Mouse (Mus musculus) G1E (cell line): ENCODE measurements around the gene Pitpnm3.

Experiments
- CTCF ChIP-seq: IDR thresholded peaks from 2 replicates; pipeline ENCODE4 v1.5.1; 2012; ENCODE audit warnings: low read depth, low read length, inconsistent platforms, mixed read lengths
- GATA1 ChIP-seq: IDR thresholded peaks from 2 replicates; pipeline ENCODE4 v1.6.1; 2012; ENCODE audit warnings: borderline replicate concordance, low read length, inconsistent platforms, mixed read lengths
- GATA2 ChIP-seq: IDR thresholded peaks from 2 replicates; pipeline ENCODE4 v1.6.1; 2012; ENCODE audit warnings: low read depth, low read length, inconsistent platforms, borderline replicate concordance

DNA sequence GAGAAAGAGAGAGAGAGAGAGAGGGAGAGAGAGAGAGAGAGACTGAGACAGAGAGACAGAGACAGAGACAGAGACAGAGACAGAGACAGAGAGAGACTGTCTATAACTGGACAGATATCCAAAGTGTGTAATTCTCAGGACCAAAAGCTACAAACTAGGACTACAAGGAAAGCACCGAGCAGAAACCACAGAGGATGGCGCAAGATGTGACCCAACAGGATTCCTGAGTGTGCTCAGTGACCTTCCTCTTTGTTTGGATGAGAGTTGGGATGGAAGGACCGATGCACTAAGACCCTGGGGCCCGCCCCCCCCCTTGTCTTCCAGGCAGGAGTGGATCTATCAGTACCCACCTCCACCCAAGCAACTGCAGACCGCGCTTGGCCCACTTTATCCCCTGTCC is 130.0 kb downstream of the Pitpnm3 start:
- TF ChIP-seq CTCF (no peak), GATA1 (no peak), GATA2 (no peak)
